Mouse (Mus musculus) embryonic facial prominence, embryonic 11.5 days (tissue): ENCODE results near the gene Psmd12. TPM values are rescaled to one million over a fixed set of nuclear protein-coding genes. Genes with fewer than 3 reads are reported as not detected.
A peak's percentile ranks its signal among the peaks of the same experiment; 100 is the strongest.

Experiments
- ATAC-seq: fragments of 200-750 bp; cut with Nextera tagmentation; replicated peaks from 2 replicates; pipeline ENCODE4 v1.8.0; 2017; ENCODE audit warnings: low read depth; ENCODE audit not compliant: insufficient number of reproducible peaks, low FRiP score, low TSS enrichment
- DNase-seq: peaks from one replicate; pipeline ENCODE4 v3.0.0-alpha.2; 2015; ENCODE audit warnings: low spot score
- H3K27ac ChIP-seq: fragments of 300-500 bp; sonication (generic); replicated peaks from 2 replicates; pipeline ENCODE4 v1.5.1; 2014; ENCODE audit warnings: mild to moderate bottlenecking, low read depth, low read length, control low read depth
- H3K27me3 ChIP-seq: fragments of 300-500 bp; sonication (generic); 2 replicates; pipeline ENCODE4 v1.6.1; 2014; ENCODE audit warnings: mild to moderate bottlenecking, low read length, moderate library complexity, mixed read lengths; ENCODE audit not compliant: control insufficient read depth, insufficient read depth
- H3K36me3 ChIP-seq: fragments of 300-500 bp; sonication (generic); replicated peaks from 2 replicates; pipeline ENCODE4 v1.6.1; 2014; ENCODE audit warnings: low read depth, mild to moderate bottlenecking, low read length, moderate library complexity, mixed read lengths; ENCODE audit not compliant: control insufficient read depth, insufficient read depth
- H3K4me1 ChIP-seq: fragments of 300-500 bp; sonication (generic); 2 replicates; pipeline ENCODE4 v1.6.1; 2014; ENCODE audit warnings: low read length, mixed read lengths; ENCODE audit not compliant: control insufficient read depth, insufficient read depth
- H3K4me2 ChIP-seq: fragments of 300-500 bp; sonication (generic); 2 replicates; pipeline ENCODE4 v1.6.1; 2014; ENCODE audit warnings: low read depth, mild to moderate bottlenecking, control low read depth, low read length, moderate library complexity
- H3K4me3 ChIP-seq: fragments of 300-500 bp; sonication (generic); 2 replicates; pipeline ENCODE4 v1.5.1; 2014; ENCODE audit warnings: low read depth, low read length, control low read depth
- H3K9ac ChIP-seq: fragments of 300-500 bp; sonication (generic); replicated peaks from 2 replicates; pipeline ENCODE4 v1.6.1; 2014; ENCODE audit warnings: mild to moderate bottlenecking, control low read depth, low read length
- H3K9me3 ChIP-seq: fragments of 300-500 bp; sonication (generic); replicated peaks from 2 replicates; pipeline ENCODE4 v1.6.1; 2016; ENCODE audit warnings: mild to moderate bottlenecking, low read length, inconsistent platforms, mixed read lengths; ENCODE audit not compliant: control insufficient read depth
- WGBS: fragments of 180-500 bp; shearing (Covaris S2); extraction: QIAGEN DNeasy Blood & Tissue Kit; methylation state at CpG from one replicate; pipeline ENCODE4 v1.1.7; 2014; 5-methylcytosine and 5-hydroxymethylcytosine counted together
- polyA plus RNA-seq: library from polyadenylated mRNA; unstranded; fragments of >200 nt; fragmentation: Nextera tagmentation; extraction: Ambion mirVana; gene quantifications from 2 replicates; pipeline ENCODE4 v1.2.1, GENCODE M21; 2014

Gene Psmd12
- polyA plus RNA-seq, 1 experiment from 2014 or later, result 238 TPM

DNA sequence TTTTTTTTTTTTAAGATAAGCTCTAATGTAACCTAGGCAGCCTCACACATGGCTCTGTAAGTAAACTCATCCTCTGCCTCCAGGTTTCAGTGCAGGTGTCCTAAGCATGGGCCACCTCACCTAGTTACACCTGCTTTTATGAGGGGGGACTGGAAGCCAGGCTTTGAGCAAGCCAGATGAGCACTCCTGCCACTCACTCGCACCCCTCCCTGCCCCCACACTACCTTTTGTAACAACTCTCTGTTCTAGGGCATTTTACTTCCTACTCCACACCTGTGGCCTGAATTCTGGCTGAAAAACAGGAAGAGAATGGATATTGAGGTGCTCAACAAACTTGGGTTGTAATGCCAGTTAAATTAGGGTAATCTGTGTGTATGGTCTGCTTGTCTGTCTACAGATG, 45.7 kb downstream of the Psmd12 start:
- WGBS, result 68% methylated on average over 1 of the region's 1 CpGs
- no peaks in the 10 kb centered on the region for H3K27me3 ChIP-seq
- no peak for ATAC-seq

GRCm38 (mm10) chr11:107527632-107528031, 48.3 kb downstream of the Psmd12 start:
- no peak for ATAC-seq
- no peak overlapping the region for H3K9ac ChIP-seq
- no peaks in the 10 kb centered on the region for H3K27me3 ChIP-seq
- WGBS, result 52% methylated on average over 3 of the region's 3 CpGs
- H3K4me1 ChIP-seq, result no peaks in the 10 kb centered on the region
- DNase-seq, result no peak
- H3K36me3 ChIP-seq, result no peaks in the 10 kb centered on the region
- H3K4me2 ChIP-seq, result no peak overlapping the region
- H3K27ac ChIP-seq, result no peak overlapping the region
- no peak overlapping the region for H3K4me3 ChIP-seq
- no peaks in the 10 kb centered on the region for H3K9me3 ChIP-seq

More for the DNA sequence above, 45.7 kb downstream of the Psmd12 start:
- Histone ChIP-seq H3K4me1 (no peaks in the 10 kb centered on the region), H3K36me3 (no peaks in the 10 kb centered on the region), H3K9me3 (no peaks in the 10 kb centered on the region), H3K27ac (no peak overlapping the region), H3K4me3 (no peak overlapping the region), H3K9ac (no peak overlapping the region), H3K4me2 (no peak overlapping the region)
- no peak for DNase-seq

- WGBS, result 38% methylated on average over 8 of the region's 8 CpGs
- Histone ChIP-seq H3K4me2 (no peak overlapping the region), H3K36me3 (no peaks in the 10 kb centered on the region), H3K9me3 (no peaks in the 10 kb centered on the region), H3K9ac (no peak overlapping the region), H3K27me3 (no peaks in the 10 kb centered on the region), H3K4me3 (no peak overlapping the region), H3K27ac (no peak overlapping the region), H3K4me1 (no peaks in the 10 kb centered on the region)
- ATAC-seq, result no peak
- peak; percentile 25 for DNase-seq
Measured at GRCm38 (mm10) chr11:107529320-107529719, 50.0 kb downstream of the Psmd12 start.

GRCm38 (mm10) chr11:107531445-107531844, 52.2 kb downstream of the Psmd12 start:
- no peak overlapping the region for H3K9ac ChIP-seq
- no peak for ATAC-seq
- 82% methylated on average over 4 of the region's 4 CpGs for WGBS

GRCm38 (mm10) chr11:107532271-107532670, 53.0 kb downstream of the Psmd12 start:
- Histone ChIP-seq H3K9me3 (no peaks in the 10 kb centered on the region), H3K4me2 (no peak overlapping the region), H3K36me3 (no peaks in the 10 kb centered on the region), H3K4me3 (no peak overlapping the region), H3K27me3 (no peaks in the 10 kb centered on the region), H3K9ac (no peak overlapping the region), H3K27ac (no peak overlapping the region), H3K4me1 (no peaks in the 10 kb centered on the region)
- ATAC-seq (no peak), DNase-seq (no peak)
- WGBS, result 54% methylated on average over 5 of the region's 5 CpGs

More at GRCm38 (mm10) chr11:107531445-107531844, 52.2 kb downstream of the Psmd12 start:
- DNase-seq, result no peak
- Histone ChIP-seq H3K27ac (no peak overlapping the region), H3K9me3 (no peaks in the 10 kb centered on the region), H3K36me3 (no peaks in the 10 kb centered on the region), H3K4me3 (no peak overlapping the region), H3K27me3 (no peaks in the 10 kb centered on the region), H3K4me2 (no peak overlapping the region), H3K4me1 (no peaks in the 10 kb centered on the region)

DNA sequence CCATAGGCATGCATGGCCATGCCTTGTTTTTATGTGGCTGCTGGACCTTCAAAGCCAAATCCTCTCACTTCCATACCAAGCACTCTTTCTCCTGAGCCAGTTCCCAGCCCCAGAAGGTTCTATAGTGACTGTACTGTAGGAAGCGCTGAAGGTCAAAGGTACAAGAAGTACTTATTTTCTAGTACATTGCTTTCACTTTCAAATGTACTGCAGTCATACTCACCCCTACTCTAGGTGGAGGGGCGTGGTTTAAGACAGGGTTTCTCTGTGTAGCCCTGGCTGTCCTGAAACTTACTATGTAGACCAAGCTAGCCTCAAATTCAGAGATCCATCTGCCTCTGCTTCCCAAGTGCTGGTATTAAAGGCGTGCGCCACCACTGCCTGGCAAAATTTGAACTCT, 59.7 kb downstream of the Psmd12 start:
- H3K27ac ChIP-seq, result no peak overlapping the region
- H3K36me3 ChIP-seq, result no peaks in the 10 kb centered on the region
- H3K9ac ChIP-seq, result no peak overlapping the region
- H3K9me3 ChIP-seq, result no peaks in the 10 kb centered on the region
- H3K4me1 ChIP-seq, result no peaks in the 10 kb centered on the region
- H3K4me3 ChIP-seq, result no peak overlapping the region
- ATAC-seq (no peak), DNase-seq (no peak)
- H3K4me2 ChIP-seq, result no peak overlapping the region
- 91% methylated on average over 4 of the region's 4 CpGs for WGBS
- H3K27me3 ChIP-seq, result no peaks in the 10 kb centered on the region

GRCm38 (mm10) chr11:107540339-107540738, 61.1 kb downstream of the Psmd12 start:
- Histone ChIP-seq H3K36me3 (no peaks in the 10 kb centered on the region), H3K27me3 (no peaks in the 10 kb centered on the region)
- no peak for ATAC-seq

GRCm38 (mm10) chr11:107545747-107546476, 66.6 kb downstream of the Psmd12 start:
- Histone ChIP-seq H3K9me3 (no peaks in the 10 kb centered on the region), H3K27ac (no peak overlapping the region), H3K4me1 (no peaks in the 10 kb centered on the region), H3K4me2 (no peak overlapping the region), H3K4me3 (0 out of 2 replicates have a peak overlapping the region, but pooled peaks have one; percentile 73), H3K36me3 (no peaks in the 10 kb centered on the region), H3K27me3 (no peaks in the 10 kb centered on the region), H3K9ac (peak overlapping the region; percentile 75; the same call in 1 of the 2 replicates)
- ATAC-seq (no peak), DNase-seq (no peak)
- 19% methylated on average over 13 of the region's 13 CpGs for WGBS

More at GRCm38 (mm10) chr11:107540339-107540738, 61.1 kb downstream of the Psmd12 start:
- 59% methylated on average over 1 of the region's 1 CpGs for WGBS
- no peak for DNase-seq
- no peak overlapping the region for H3K4me3 ChIP-seq
- H3K9ac ChIP-seq, result no peak overlapping the region
- no peaks in the 10 kb centered on the region for H3K4me1 ChIP-seq
- no peaks in the 10 kb centered on the region for H3K9me3 ChIP-seq
- no peak overlapping the region for H3K27ac ChIP-seq
- H3K4me2 ChIP-seq, result no peak overlapping the region
